Mouse (Mus musculus) adrenal gland, postnatal 4 days (tissue): ENCODE measurements at regions not wholly inside any gene's neighbourhood (a gene's known extent, or its start where the extent isn't known, plus 50 kb on each side); places are given as distances from the start of the nearest gene placed in this dataset.
A peak's percentile ranks its signal among the peaks of the same experiment; 100 is the strongest.

Experiments
- DNase-seq, 2 experiments: peaks; one replicate each; pipeline ENCODE4 v3.0.0; 2021 to 2022; ENCODE audit warnings: low spot score in 2 of 2, mixed read lengths in 2 of 2

DNA sequence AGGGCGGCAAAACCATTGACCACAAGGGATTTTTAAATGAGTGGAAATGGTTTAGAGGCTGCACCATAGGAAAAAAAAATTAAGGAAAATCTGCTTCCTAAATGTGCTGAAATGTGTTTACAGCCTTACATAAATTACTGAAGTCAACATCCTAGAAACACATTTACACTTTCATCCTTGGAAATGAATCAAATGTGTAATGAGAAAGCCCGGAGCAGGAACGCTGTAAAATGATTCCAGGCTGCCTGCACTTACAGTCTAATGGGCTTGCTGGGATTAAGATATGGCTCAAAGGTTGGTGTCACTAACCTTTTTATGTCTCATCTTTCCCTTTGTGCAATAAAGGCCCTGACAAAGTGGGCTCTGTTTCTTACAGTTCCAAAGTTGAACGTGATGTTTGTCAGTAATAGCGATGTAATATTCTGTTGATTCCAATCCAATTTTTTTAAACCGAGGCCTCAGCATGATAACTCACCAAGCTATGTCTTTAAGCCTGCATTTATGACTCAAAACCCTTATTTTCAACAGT, 172.1 kb upstream of the B3gat2 start:
- no peak for DNase-seq

DNA sequence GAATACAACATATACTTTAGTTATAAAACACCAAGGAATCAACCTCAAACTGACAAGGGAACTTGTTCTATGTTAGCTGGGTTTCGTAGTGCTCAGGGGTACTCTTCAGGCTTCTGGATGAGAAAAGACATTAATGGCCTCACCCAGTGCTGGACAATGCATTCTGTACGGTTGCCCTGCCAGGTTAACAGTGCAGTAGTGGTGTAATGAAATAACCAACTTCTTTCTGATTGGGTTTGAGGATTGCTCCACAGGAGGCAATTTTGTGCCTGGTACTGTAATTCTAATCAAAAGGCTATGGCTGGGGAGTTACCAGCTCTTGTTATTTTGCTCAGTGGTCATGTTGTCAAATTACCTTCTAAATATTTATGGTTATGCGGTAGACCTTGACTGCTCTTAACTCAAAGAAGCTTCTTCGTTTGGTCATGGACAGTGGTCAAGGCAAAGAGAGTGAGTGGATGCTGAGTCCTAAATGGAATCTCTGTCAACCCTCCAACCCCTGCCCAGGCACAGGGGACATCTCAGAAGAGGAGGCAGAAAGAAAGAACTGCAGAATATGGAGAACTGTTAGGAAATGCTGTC, 158.8 kb upstream of the B3gat2 start:
- no peak for DNase-seq

DNA sequence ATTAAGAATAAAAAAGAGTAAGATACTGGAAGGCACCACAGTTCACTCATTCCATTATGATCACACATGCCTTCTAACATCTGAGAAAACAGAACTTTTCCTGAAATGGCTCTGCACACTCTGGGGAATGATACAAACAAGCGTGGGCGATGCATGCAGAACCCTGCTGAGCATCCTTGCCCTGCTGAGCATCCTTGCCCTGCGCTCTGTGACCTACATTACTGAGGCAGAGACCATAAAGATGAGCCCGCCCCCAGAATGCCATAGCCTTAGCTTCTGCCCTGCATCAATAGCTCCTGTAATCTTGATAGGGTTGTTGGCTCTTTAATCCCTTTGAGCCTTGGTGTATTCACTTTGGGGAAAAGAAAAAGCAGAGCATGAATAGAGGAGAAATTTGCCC, 132.2 kb upstream of the B3gat2 start:
- DNase-seq: no peak

DNA sequence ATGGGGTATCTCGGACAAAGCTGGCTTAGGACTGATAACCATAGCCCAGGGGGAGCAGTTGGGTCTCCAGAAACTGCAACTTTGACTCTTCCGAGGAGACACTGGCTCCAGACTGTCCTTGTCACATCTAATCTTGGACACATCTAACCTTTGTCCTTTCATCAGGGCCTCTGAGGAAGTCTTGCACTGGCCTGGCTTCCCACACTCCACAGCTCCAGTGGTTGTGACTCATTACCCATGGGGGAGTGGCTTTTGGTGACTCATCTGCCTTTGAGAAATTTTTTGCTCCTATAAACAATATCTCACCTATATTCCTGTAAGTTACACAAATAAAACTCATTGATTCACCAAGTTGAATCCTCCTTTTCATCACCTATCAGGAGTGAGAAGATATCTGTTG, 116.5 kb upstream of the B3gat2 start:
- DNase-seq: no peak

DNA sequence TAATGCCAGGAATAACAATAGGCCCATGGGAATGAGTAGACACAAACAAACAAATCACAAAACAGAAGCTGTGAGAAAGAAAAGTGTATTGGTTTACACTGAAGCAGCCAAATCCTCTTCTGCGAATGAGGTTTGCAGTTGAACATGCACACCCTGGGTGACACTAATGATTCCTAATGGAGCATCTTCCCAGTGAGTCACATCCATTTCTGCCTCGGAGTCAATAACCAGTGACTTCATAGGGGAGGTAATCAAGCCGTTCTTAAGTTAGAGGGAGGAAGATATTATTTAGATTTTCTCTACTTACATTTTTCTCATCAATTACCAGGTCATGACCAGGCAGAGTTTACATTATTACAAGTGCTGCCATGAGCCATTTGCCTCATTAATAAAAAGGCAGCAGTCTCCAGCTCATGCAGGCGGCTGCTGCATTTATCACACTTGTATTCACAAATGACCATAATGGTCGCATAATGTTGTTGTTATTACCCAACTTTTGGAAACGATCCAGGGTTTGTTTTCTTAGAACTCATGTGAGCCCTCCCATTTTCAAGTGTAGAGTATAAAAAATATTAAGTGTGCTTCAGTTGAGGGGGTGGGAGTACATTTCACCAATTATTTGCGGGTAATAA, 112.6 kb upstream of the B3gat2 start:
- DNase-seq: no peak

DNA sequence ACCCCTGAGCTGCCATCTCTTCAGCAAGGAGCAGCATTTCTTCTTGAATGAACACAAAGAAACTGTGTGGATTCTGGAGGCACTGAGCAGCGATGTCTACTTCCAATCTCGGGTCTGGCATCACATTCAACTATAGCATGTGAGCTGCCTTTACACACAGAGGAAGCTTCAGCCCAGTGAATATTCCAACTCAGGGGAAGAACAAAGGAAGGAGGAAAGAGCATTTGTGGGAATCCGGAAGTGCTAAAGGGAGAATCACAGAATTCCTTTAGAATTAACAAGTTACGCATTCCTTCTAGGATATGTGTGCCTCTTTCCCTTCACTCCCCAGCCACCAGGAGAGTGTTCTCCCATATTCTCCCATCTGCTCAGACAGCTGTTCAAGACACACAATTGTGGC, 111.7 kb upstream of the B3gat2 start:
- DNase-seq: no peak

DNA sequence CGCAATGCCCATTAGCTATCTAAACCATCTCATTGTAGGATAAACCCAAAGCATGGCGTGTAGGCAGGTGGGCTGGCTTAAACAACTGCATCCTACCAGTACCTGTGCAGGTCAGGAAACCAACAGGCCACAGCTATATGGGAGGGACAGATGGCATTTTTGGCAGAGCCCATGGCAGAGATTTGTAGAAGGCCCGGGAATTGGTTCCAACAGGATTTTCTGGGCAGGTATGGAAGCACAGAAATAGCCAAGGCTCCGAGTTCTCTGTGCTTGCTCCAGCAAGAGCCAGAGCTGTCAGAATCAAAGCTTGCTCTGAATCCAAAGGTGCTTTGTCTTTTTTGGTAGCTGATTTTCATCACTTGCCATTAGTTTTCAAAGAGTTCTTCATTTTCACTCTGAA, 107.9 kb upstream of the B3gat2 start:
- no peak for DNase-seq

DNA sequence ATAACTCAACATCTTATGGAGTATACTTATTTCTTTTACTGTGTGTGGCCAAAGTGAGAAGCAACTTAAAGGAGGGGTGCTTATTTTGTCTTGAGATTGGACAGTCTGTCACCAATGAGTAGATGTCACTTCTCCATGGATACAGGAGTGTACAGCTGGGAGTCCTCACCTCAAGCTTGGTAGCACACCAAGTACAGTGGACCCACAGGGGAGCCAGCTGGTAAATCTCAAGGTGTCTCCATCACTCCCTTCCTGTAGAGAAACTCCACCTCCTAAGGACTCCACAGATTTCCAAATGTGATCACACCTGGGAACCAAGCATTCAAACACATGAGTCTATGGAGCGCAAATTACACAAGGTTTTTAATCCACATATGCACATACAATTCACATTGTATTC, 105.8 kb upstream of the B3gat2 start:
- DNase-seq: no peak

DNA sequence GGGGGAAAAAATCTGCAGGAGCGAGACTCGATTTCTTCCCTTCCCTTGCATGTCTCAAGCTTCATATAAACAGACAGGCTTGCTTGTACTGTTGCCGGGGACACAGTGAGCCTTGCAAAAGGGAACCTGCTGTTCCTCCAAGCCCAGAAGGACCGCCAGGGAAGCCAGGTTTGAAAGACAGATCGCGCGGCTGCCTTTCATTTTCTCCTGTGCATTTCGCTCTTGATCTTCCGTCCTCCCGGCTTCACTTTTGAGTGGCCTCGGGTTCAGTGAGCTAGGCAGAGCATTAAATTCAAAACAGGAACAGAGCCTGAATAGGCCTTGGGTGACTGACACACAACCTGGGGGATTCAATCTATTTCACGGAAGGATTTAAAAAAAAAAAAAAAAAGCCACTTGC, 105.3 kb upstream of the B3gat2 start:
- no peak for DNase-seq

DNA sequence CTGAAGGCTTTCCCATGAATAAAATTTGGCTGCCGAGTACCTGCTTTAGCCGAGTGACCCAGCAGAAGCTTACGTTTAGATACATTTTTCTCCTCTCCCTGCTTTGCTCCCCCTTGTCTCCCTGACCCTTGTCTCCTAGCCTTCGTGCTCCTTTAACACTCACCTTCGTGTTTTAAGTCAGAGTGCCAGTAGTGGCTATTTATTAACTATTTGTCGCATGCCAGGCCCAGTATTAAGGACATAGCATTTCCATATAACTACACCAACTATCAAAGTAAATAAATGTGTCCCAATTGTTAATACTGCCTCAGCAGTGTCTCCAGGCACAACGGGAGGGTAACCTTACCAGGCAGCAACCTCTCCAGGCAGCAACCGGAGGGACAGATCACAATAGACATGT, 104.8 kb upstream of the B3gat2 start:
- no peak for DNase-seq

DNA sequence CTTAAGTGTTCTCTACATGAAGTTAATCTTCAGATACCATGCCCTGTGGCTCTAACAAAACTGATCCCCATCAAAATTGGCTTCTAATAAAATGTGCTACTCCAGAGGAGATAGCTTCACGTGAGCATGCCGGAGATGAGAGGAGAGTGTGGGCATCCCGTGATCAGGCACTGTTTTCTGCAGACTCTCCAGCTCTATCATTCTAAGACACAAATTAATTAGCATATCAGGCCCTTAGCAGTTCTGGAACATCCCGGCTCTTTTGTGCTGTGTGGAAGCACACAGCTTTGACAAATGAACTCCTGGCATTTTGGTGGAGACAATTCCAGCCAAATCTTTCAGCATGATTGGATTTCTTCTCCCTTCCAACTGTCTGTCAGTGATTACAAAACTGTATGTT, 91.0 kb upstream of the B3gat2 start:
- no peak for DNase-seq

DNA sequence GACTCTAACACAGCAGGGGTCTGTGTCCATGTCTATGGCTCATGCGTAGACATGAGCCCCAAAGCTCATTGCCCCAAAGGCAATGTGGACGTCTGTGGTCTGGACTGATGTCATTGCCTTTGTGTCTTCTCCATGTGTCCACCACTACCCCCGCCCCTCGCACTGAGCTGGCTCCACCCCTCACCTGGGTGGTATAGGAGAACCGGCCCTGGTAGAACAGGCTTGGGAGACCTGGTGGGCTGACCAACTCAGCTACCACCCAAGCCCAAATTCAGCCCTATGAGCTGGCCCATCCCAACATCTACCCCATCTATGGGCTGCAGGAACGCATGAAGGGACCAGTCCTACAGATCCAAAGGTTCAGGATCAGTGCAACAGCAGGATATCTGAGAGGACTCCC, 87.2 kb upstream of the B3gat2 start:
- DNase-seq: no peak

DNA sequence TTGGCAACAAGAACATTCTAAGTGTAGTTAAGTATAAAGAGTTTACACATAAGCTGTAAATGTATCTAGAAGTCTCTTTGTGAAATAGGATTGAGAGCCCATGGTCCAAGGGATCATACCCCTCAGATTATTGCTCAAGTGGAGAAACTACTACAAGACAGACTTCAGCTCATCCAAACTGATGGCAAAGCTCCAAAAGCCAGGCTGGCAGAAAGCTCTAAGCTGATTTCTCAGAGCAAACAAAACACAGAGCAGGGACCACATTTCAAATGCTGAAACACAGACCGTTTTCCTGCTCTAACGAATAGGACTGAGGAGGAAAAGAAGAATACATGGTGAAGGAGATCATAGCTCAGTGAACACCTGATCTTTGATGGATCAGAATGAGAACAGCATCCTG, 85.3 kb upstream of the B3gat2 start:
- no peak for DNase-seq

DNA sequence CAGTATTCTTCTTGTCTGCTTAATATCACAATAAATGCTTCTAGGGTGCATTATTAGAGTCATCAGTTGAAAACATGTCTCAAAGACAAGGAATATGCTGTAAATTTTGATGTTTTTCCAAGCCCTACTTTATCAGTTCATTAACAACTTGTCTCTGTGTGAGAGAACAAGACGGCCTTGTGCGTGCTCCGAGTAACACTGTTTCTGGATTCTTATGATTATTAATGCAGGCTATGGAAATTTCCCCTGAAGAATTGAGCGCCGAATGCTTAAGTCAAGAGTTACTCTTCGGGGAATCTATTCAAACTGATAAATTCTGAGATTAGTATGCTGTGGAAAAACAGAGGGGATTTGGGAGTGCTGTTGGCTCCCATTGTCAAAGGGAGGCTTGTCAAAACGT, 72.2 kb upstream of the B3gat2 start:
- DNase-seq: no peak

DNA sequence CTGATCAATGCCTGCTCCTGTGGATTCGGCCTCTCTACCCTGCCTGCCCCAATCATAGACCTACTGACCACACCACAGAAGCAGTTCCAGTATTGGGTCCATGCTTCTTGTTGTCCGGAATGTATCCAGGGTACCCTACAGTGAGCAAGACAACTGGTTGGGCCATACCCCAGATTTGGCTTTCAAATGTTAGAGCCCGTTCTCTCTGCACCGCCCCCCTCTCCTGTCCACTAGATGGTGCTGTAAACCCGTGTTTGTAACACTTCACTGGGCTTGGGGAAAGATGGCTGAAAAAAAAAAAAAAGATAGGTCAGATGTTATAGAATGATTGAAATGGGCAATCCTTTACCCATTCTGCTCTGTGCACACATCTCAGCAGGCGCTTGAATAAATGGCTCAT, 56.1 kb upstream of the B3gat2 start:
- peak in 1 of 2 experiments; percentile 10 for DNase-seq

DNA sequence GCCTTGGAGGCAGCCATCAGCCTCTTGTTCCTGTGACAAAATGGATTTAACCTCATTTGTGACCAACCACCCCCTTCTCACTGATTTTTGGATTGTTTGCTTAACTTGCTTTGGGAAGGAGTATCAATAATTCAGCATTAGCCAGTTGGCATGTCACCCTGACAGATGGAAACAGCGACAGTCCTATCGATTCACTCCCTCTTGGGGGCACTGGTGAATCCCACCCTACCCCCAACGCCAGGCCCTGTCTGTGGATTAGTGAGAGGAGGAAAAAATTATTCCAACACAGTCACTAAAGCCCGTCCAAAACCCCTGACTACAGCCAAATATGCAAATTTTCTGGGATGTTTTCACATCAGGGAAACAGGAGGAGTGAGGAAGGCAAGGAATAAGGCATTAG, 55.1 kb upstream of the B3gat2 start:
- no peak for DNase-seq
